Mouse (Mus musculus) hindbrain, postnatal 0 days (tissue): Measurements from ENCODE around the gene Adamtsl2. TPM values are rescaled to one million over a fixed set of nuclear protein-coding genes. Genes with fewer than 3 reads are reported as not detected.

Experiments used
- ATAC-seq: fragments of 200-750 bp; cut with Nextera tagmentation; 2 replicates; pipeline ENCODE4 v1.8.0; 2017; ENCODE audit warnings: mild to moderate bottlenecking, moderate TSS enrichment, moderate library complexity
- DNase-seq: peaks from one replicate; pipeline ENCODE4 v3.0.0-alpha.2; 2015; ENCODE audit warnings: low spot score
- H3K27ac ChIP-seq: fragments of 300-500 bp; sonication (generic); 2 replicates; pipeline ENCODE4 v1.5.1; 2014; ENCODE audit warnings: mild to moderate bottlenecking
- H3K27me3 ChIP-seq: fragments of 300-500 bp; sonication (generic); 2 replicates; pipeline ENCODE4 v1.6.1; 2014; ENCODE audit warnings: low read length, mixed read lengths; ENCODE audit not compliant: insufficient read depth
- H3K36me3 ChIP-seq: fragments of 300-500 bp; sonication (generic); 2 replicates; pipeline ENCODE4 v1.6.1; 2014; ENCODE audit warnings: low read length, mixed read lengths; ENCODE audit not compliant: insufficient read depth
- H3K4me1 ChIP-seq: fragments of 300-500 bp; sonication (generic); 2 replicates; pipeline ENCODE4 v1.6.1; 2014; ENCODE audit warnings: antibody characterized with exemption, low read length, mixed read lengths; ENCODE audit not compliant: insufficient read depth
- H3K4me2 ChIP-seq: fragments of 300-500 bp; sonication (generic); 2 replicates; pipeline ENCODE4 v1.6.1; 2014; ENCODE audit warnings: low read depth, mild to moderate bottlenecking, low read length, moderate library complexity, mixed read lengths
- H3K4me3 ChIP-seq: fragments of 300-500 bp; sonication (generic); 2 replicates; pipeline ENCODE4 v1.5.1; 2014; ENCODE audit warnings: low read length
- H3K9ac ChIP-seq: fragments of 300-500 bp; sonication (generic); replicated peaks from 2 replicates; pipeline ENCODE4 v1.6.1; 2014; ENCODE audit warnings: mild to moderate bottlenecking, low read length, moderate library complexity, mixed read lengths
- H3K9me3 ChIP-seq: fragments of 300-500 bp; sonication (generic); 2 replicates; pipeline ENCODE4 v1.6.1; 2016; ENCODE audit warnings: low read length, mixed read lengths
- CTCF ChIP-seq: IDR thresholded peaks from 2 replicates; pipeline ENCODE4 v1.5.1; 2016; ENCODE audit warnings: antibody characterized with exemption, control low read depth, low read depth
- WGBS: fragments of 180-500 bp; shearing (Covaris S2); extraction: QIAGEN DNeasy Blood & Tissue Kit; methylation state at CpG from one replicate; pipeline ENCODE4 v1.1.7; 2014; 5-methylcytosine and 5-hydroxymethylcytosine counted together
- polyA plus RNA-seq: library from polyadenylated mRNA; unstranded; fragments of >200 nt; fragmentation: Nextera tagmentation; extraction: Ambion mirVana; gene quantifications from 2 replicates; pipeline ENCODE4 v1.2.1, GENCODE M21; 2015
- total RNA-seq: library from RNA; depleted of rRNA; stranded (reverse); fragments of >200 nt; gene quantifications from 2 replicates; pipeline ENCODE4 v1.2.3, GENCODE M21; 2014

Gene Adamtsl2
- total and polyA plus RNA-seq, 2 experiments from 2014 or later, result 4.4 to 9.9 TPM

- 54% methylated on average over 8 of the region's 8 CpGs for WGBS
Observed at GRCm38 (mm10) chr2:27084963-27085362, 5.8 kb downstream of the Adamtsl2 start.

DNA sequence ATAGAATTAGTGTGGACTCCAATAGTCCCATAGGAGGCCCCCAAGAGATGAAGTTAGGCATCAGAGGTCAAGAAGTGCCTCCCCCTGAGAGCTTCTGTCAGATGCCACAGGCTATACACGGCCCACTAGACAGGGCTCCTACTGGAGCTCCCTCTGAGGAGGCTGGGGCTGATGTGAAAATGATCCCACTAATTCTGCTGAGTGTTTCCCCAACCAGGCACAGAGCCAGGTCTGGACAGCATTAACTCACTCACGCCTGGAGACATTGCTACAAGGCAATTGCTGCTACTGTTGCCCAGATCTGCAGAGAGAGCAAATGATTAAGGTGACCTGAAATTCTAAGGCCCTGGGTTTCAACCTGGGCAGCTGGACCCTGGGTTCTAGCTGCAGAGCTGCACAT, 6.6 kb downstream of the Adamtsl2 start:
- Histone ChIP-seq H3K4me3 (no peak overlapping the region), H3K9ac (no peak overlapping the region), H3K27me3 (no peaks in the 10 kb centered on the region), H3K36me3 (no peaks in the 10 kb centered on the region), H3K4me2 (no peak overlapping the region), H3K27ac (no peak overlapping the region), H3K9me3 (no peaks in the 10 kb centered on the region), H3K4me1 (0 out of 2 replicates have a peak, but pooled peaks cover 6% of the 10 kb centered on the region)
- TF ChIP-seq CTCF, result no peak
- 38% methylated on average over 2 of the region's 2 CpGs for WGBS
- ATAC-seq (no peak), DNase-seq (peak; percentile 53)

More at GRCm38 (mm10) chr2:27084963-27085362, 5.8 kb downstream of the Adamtsl2 start:
- DNase-seq, result no peak
- no peaks in the 10 kb centered on the region for H3K9me3 ChIP-seq
- no peak for ATAC-seq
- no peaks in the 10 kb centered on the region for H3K36me3 ChIP-seq
- no peak overlapping the region for H3K27ac ChIP-seq
- no peak overlapping the region for H3K4me3 ChIP-seq
- H3K27me3 ChIP-seq, result no peaks in the 10 kb centered on the region
- no peak overlapping the region for H3K4me2 ChIP-seq
- peaks cover 9% of the 10 kb centered on the region; the same call in 1 of the 2 replicates for H3K4me1 ChIP-seq
- TF ChIP-seq CTCF, result no peak
- no peak overlapping the region for H3K9ac ChIP-seq

DNA sequence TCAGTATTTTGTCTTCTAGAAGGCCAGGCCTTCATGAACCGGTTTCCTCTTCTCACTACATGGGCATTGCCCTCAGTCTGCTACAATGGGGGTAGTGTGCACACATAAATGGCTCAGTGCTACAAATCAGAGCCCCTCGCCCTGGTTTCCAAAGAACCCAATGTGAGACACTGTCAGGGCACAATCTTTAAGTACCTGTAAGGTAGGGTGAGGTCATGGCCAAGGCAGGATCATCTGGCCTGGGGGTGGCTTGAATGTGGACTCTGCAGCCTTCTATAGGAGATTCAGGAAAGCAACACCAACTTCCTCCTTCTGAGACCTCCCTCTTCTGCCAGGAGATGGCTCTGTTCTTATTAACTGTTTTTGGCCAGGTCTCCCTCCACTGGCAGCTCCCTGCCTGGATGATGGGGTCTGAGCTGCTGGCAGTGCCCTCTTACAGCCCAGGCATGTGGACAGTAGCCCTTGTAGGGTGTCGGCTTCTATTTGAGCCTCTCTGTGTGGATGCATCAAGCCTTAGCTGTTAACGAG, 7.4 kb downstream of the Adamtsl2 start:
- Histone ChIP-seq H3K36me3 (no peaks in the 10 kb centered on the region), H3K27me3 (no peaks in the 10 kb centered on the region), H3K4me1 (0 out of 2 replicates have a peak, but pooled peaks cover 6% of the 10 kb centered on the region), H3K9ac (no peak overlapping the region), H3K9me3 (no peaks in the 10 kb centered on the region), H3K4me2 (no peak overlapping the region), H3K27ac (no peak overlapping the region), H3K4me3 (no peak overlapping the region)
- TF ChIP-seq CTCF, result peak; percentile 43
- no peak for ATAC-seq
- 80% methylated on average over 4 of the region's 4 CpGs for WGBS
- peak; percentile 28 for DNase-seq

- Histone ChIP-seq H3K9ac (no peak overlapping the region), H3K36me3 (no peaks in the 10 kb centered on the region), H3K27ac (no peak overlapping the region), H3K27me3 (no peaks in the 10 kb centered on the region), H3K4me3 (no peak overlapping the region), H3K4me1 (0 out of 2 replicates have a peak, but pooled peaks cover 6% of the 10 kb centered on the region), H3K9me3 (no peaks in the 10 kb centered on the region), H3K4me2 (no peak overlapping the region)
- DNase-seq, result no peak
- no peak for TF ChIP-seq CTCF
- WGBS, result 84% methylated on average over 5 of the region's 5 CpGs
- no peak for ATAC-seq
Observed at GRCm38 (mm10) chr2:27087581-27087980, 8.4 kb downstream of the Adamtsl2 start.

- H3K4me1 ChIP-seq, result 0 out of 2 replicates have a peak, but pooled peaks cover 6% of the 10 kb centered on the region
- ATAC-seq, result peak; percentile 58; the same call in 1 of the 2 replicates
Observed at GRCm38 (mm10) chr2:27088071-27088644, 9.0 kb downstream of the Adamtsl2 start.

DNA sequence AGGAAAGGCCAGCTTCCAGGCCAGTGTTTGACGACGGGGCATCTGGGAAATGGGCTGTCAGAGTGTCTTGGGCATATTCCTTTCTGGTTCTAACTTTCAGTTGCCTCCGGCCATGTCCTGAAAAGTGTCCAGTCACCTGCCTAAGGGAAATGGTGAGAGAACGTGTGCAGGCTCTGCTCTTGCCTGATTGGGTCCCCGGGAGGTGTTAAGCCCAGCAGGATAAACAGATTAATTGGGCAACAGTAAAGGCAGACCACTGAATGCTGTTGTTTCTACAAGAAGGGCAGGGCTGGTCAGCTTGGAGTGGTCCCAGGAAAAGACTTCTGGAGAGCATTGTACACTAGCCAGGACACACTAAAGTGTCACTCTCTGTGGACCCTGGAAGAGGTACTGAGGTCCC, 9.5 kb downstream of the Adamtsl2 start:
- ATAC-seq (no peak), DNase-seq (no peak)
- TF ChIP-seq CTCF, result no peak
- no peak overlapping the region for H3K4me2 ChIP-seq
- peak overlapping the region; percentile 60; the same call in 1 of the 2 replicates for H3K27ac ChIP-seq
- H3K9me3 ChIP-seq, result no peaks in the 10 kb centered on the region
- no peak overlapping the region for H3K9ac ChIP-seq
- H3K4me3 ChIP-seq, result no peak overlapping the region
- H3K36me3 ChIP-seq, result no peaks in the 10 kb centered on the region
- H3K4me1 ChIP-seq, result 0 out of 2 replicates have a peak, but pooled peaks cover 6% of the 10 kb centered on the region
- no peaks in the 10 kb centered on the region for H3K27me3 ChIP-seq
- 67% methylated on average over 5 of the region's 5 CpGs for WGBS

More at GRCm38 (mm10) chr2:27088071-27088644, 9.0 kb downstream of the Adamtsl2 start:
- Histone ChIP-seq H3K27ac (peak overlapping the region; percentile 60), H3K4me2 (no peak overlapping the region), H3K9ac (no peak overlapping the region), H3K36me3 (no peaks in the 10 kb centered on the region), H3K4me3 (no peak overlapping the region), H3K9me3 (no peaks in the 10 kb centered on the region), H3K27me3 (no peaks in the 10 kb centered on the region)
- WGBS, result 41% methylated on average over 18 of the region's 18 CpGs
- no peak for TF ChIP-seq CTCF
- DNase-seq, result peak; percentile 67

GRCm38 (mm10) chr2:27089238-27089637, 10.1 kb downstream of the Adamtsl2 start:
- Histone ChIP-seq H3K4me2 (no peak overlapping the region), H3K4me3 (no peak overlapping the region), H3K36me3 (no peaks in the 10 kb centered on the region), H3K27ac (no peak overlapping the region), H3K27me3 (no peaks in the 10 kb centered on the region), H3K4me1 (0 out of 2 replicates have a peak, but pooled peaks cover 6% of the 10 kb centered on the region), H3K9me3 (no peaks in the 10 kb centered on the region), H3K9ac (no peak overlapping the region)
- TF ChIP-seq CTCF, result no peak
- no peak for ATAC-seq
- DNase-seq, result no peak
- WGBS, result 68% methylated on average over 1 of the region's 1 CpGs
